Mouse (Mus musculus): ENCODE measurements around the gene Zranb1.

- TF ChIP-seq CTCF (IDR thresholded peaks at IDR 0.05; ENCODE audit: borderline replicate concordance, insufficient read depth, low read depth, low read length) (peak; percentile 52; the same call in 1 of the 2 replicates), POLR2A (IDR thresholded peaks at IDR 0.05; ENCODE audit: borderline replicate concordance, insufficient read depth, low read length) (no peak)
Observed at GRCm38 (mm10) chr7:132898234-132898633, 32.7 kb upstream of the Zranb1 start.
